Mouse (Mus musculus) hindlimb bud, embryonic 11.5 days (tissue): ENCODE measurements around the gene Rflna.

Experiments used
- DNase-seq: peaks from one replicate; pipeline ENCODE4 v3.0.0-alpha.2; 2012; ENCODE audit warnings: low read depth, low spot score; ENCODE audit errors: extremely low spot score

The Rflna gene

GRCm38 (mm10) chr5:125052237-125052602 lies 49.2 kb downstream of the Rflna start:
- no peak for DNase-seq

- no peak for DNase-seq
These were observed 49.8 kb downstream of the Rflna start for GRCm38 (mm10) chr5:125052603-125053488.

- no peak for DNase-seq
These were observed 50.6 kb downstream of the Rflna start for GRCm38 (mm10) chr5:125053661-125054060.

GRCm38 (mm10) chr5:125055901-125056300 lies 52.9 kb downstream of the Rflna start:
- no peak for DNase-seq

- no peak for DNase-seq
These were observed 53.3 kb downstream of the Rflna start for GRCm38 (mm10) chr5:125056331-125056695.

- DNase-seq: no peak
These were observed 53.9 kb downstream of the Rflna start for GRCm38 (mm10) chr5:125056696-125057554.

GRCm38 (mm10) chr5:125057555-125058266 lies 54.7 kb downstream of the Rflna start:
- no peak for DNase-seq

- DNase-seq: no peak
These were observed 55.2 kb downstream of the Rflna start for GRCm38 (mm10) chr5:125058267-125058668.
